Mouse (Mus musculus) forebrain, embryonic 11.5 days (tissue): ENCODE measurements around the gene Gm11060. TPM values are rescaled to one million over a fixed set of nuclear protein-coding genes. Genes with fewer than 3 reads are reported as not detected.

Source experiments
- ATAC-seq: fragments of 200-750 bp; cut with Nextera tagmentation; replicated peaks from 2 replicates; pipeline ENCODE4 v1.8.0; 2017; ENCODE audit warnings: moderate TSS enrichment; ENCODE audit not compliant: low FRiP score
- DNase-seq: peaks from one replicate; pipeline ENCODE4 v3.0.0-alpha.2; 2017; ENCODE audit warnings: low spot score
- H3K27ac ChIP-seq: fragments of 300-500 bp; sonication (generic); 2 replicates; pipeline ENCODE4 v1.5.1; 2014; ENCODE audit warnings: low read depth, low read length
- H3K27me3 ChIP-seq: fragments of 300-500 bp; sonication (generic); 2 replicates; pipeline ENCODE4 v1.6.1; 2014; ENCODE audit warnings: mild to moderate bottlenecking, low read length, mixed read lengths; ENCODE audit not compliant: control insufficient read depth, insufficient read depth
- H3K36me3 ChIP-seq: fragments of 300-500 bp; sonication (generic); 2 replicates; pipeline ENCODE4 v1.6.1; 2014; ENCODE audit warnings: mild to moderate bottlenecking, low read length, moderate library complexity, mixed read lengths; ENCODE audit not compliant: control insufficient read depth, insufficient read depth
- H3K4me1 ChIP-seq: fragments of 300-500 bp; sonication (generic); replicated peaks from 2 replicates; pipeline ENCODE4 v1.6.1; 2014; ENCODE audit warnings: low read length, mixed read lengths; ENCODE audit not compliant: control insufficient read depth, insufficient read depth
- H3K4me2 ChIP-seq: fragments of 300-500 bp; sonication (generic); 2 replicates; pipeline ENCODE4 v1.6.1; 2014; ENCODE audit warnings: low read depth, mild to moderate bottlenecking, low read length, moderate library complexity, mixed read lengths; ENCODE audit not compliant: severe bottlenecking
- H3K4me3 ChIP-seq: fragments of 300-500 bp; sonication (generic); 2 replicates; pipeline ENCODE4 v1.5.1; 2014; ENCODE audit warnings: low read depth, low read length
- H3K9ac ChIP-seq: fragments of 300-500 bp; sonication (generic); 2 replicates; pipeline ENCODE4 v1.6.1; 2014; ENCODE audit warnings: low read length
- H3K9me3 ChIP-seq: fragments of 300-500 bp; sonication (generic); 2 replicates; pipeline ENCODE4 v1.6.1; 2016; ENCODE audit warnings: low read length, mixed read lengths; ENCODE audit not compliant: control insufficient read depth
- WGBS: fragments of 180-500 bp; shearing (Covaris S2); extraction: QIAGEN DNeasy Blood & Tissue Kit; methylation state at CpG from one replicate; pipeline ENCODE4 v1.1.7; 2014; 5-methylcytosine and 5-hydroxymethylcytosine counted together
- polyA plus RNA-seq: library from polyadenylated mRNA; unstranded; fragments of >200 nt; fragmentation: Nextera tagmentation; extraction: Ambion mirVana; gene quantifications from 2 replicates; pipeline ENCODE4 v1.2.1, GENCODE M21; 2014

Gene Gm11060
- polyA plus RNA-seq, 1 experiment from 2014 or later: not detected

- H3K4me2 ChIP-seq: no peak overlapping the region
- peaks cover 97% of the 10 kb centered on the region for H3K27me3 ChIP-seq
- no peaks in the 10 kb centered on the region for H3K9me3 ChIP-seq
- H3K9ac ChIP-seq: no peak overlapping the region
- peaks cover 9% of the 10 kb centered on the region for H3K4me1 ChIP-seq
- DNase-seq: peak; percentile 66
- under 1% methylated on average over 32 of the region's 32 CpGs for WGBS
- H3K4me3 ChIP-seq: no peak overlapping the region
- H3K27ac ChIP-seq: no peak overlapping the region
- ATAC-seq: no peak
- no peaks in the 10 kb centered on the region for H3K36me3 ChIP-seq
Observed at GRCm38 (mm10) chr2:105130351-105131060, 38.7 kb downstream of the Gm11060 start.

DNA sequence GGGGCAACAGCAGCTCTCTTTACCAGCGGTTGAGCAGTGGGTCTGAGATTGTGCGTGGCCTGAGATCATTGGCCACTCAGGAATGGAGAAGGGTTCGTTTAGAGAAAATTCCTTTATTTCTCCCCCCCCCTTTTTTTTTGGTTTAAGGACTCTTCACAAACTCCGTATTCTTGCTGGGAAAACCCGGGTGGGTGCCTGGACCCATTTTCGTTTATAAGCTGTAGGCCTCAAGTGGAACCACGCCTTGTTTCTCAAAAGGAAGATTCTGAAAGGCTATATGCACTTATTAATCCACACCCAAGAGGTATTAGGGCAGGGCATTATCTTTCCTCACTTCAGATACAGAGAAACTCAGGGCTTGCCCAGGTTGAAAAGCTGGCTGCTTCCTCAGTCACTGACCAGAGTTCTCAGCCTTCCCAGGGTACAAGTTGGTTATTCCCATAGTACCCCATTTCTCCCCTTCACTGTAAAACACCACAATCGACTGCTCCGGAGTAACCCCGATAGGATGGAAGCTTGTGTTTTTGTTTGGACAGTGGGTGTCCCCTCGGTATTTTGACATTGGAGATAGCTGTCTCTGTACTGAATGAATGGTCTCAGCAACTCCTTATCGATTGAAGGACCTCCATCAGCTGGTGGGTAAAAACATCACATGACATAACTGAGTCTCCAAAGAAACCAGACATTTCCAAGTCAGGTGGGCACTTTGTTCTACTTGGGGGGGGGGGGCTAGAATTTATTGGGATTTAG is 39.4 kb downstream of the Gm11060 start:
- no peak for ATAC-seq

GRCm38 (mm10) chr2:105131811-105132100 is 39.9 kb downstream of the Gm11060 start:
- Histone ChIP-seq H3K4me2 (no peak overlapping the region), H3K27ac (no peak overlapping the region), H3K36me3 (no peaks in the 10 kb centered on the region), H3K27me3 (peaks cover 96% of the 10 kb centered on the region), H3K9me3 (no peaks in the 10 kb centered on the region), H3K4me1 (peaks cover 5% of the 10 kb centered on the region), H3K9ac (no peak overlapping the region), H3K4me3 (no peak overlapping the region)
- WGBS: 5% methylated on average over 2 of the region's 2 CpGs
- DNase-seq (no peak), ATAC-seq (no peak)

More for the DNA sequence above, 39.4 kb downstream of the Gm11060 start:
- no peak overlapping the region for H3K4me3 ChIP-seq
- no peak for DNase-seq
- H3K9ac ChIP-seq: no peak overlapping the region
- no peaks in the 10 kb centered on the region for H3K36me3 ChIP-seq
- H3K27ac ChIP-seq: no peak overlapping the region
- 3% methylated on average over 12 of the region's 12 CpGs for WGBS
- H3K27me3 ChIP-seq: peaks cover 96% of the 10 kb centered on the region
- no peaks in the 10 kb centered on the region for H3K9me3 ChIP-seq
- H3K4me1 ChIP-seq: peaks cover 9% of the 10 kb centered on the region
- H3K4me2 ChIP-seq: no peak overlapping the region

DNA sequence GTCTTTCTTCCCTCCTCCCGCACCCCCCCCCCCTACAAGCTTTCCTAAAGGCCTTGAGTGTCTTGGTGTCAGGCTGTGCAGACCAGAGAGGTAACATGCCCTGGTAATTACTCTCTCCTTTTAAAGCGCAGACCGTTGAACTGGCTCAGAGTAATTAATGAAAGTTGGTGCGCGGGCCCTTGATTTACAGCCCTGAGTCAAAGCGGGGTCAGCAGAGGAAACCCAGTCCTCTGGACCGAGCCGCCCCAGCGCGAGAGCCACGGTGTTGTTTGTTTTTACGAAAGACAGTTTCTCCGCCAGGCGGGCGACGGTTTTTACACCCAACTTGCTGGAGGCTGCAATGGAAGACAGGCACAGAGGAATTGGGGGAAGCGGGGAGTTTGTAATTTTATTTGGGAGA is 40.5 kb downstream of the Gm11060 start:
- Histone ChIP-seq H3K9me3 (no peaks in the 10 kb centered on the region), H3K4me2 (no peak overlapping the region), H3K9ac (no peak overlapping the region), H3K27me3 (peaks cover 95% of the 10 kb centered on the region), H3K36me3 (no peaks in the 10 kb centered on the region), H3K4me3 (no peak overlapping the region), H3K4me1 (peaks cover under 1% of the 10 kb centered on the region), H3K27ac (no peak overlapping the region)
- under 1% methylated on average over 17 of the region's 17 CpGs for WGBS
- ATAC-seq (no peak), DNase-seq (no peak)

DNA sequence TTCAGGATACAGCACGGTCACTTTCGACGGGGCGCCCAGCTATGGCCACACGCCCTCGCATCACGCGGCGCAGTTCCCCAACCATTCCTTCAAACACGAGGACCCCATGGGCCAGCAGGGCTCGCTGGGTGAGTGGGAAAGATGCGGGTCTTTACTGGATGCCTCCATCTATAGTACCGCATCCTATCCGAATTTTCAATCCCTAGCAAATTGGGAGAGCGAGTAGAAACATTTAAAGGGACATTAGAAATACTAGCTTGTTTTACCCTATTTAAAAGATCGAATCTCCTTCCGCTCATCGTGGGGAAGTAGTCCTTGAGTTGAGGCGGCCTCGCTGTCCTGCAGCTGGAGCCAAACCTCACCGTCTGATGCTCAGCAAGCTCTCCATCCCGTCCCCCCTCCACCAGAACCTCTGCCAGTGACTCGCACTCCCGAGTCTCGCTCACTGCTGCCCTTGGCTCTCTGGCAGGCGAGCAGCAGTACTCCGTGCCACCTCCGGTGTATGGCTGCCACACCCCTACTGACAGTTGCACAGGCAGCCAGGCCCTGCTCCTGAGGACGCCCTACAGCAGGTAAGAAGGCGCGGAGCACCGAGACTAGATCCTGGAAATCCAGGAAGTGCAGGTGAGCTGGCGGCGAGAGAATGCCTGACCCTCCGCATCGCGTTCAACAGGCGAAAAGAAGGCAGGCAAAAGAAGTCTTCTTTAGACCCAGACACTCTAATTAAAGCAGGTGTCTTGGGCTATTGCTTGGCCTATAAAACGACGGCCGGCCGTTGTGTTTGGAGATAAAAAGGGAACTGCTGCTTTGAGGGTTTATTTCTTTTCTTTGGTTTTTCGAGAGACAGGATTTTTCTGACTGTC is 41.3 kb downstream of the Gm11060 start:
- Histone ChIP-seq H3K9me3 (no peaks in the 10 kb centered on the region), H3K4me1 (no peaks in the 10 kb centered on the region; the same call in 1 of the 2 replicates), H3K4me3 (no peak overlapping the region), H3K4me2 (no peak overlapping the region), H3K27ac (no peak overlapping the region), H3K27me3 (peaks cover 87% of the 10 kb centered on the region), H3K36me3 (no peaks in the 10 kb centered on the region), H3K9ac (no peak overlapping the region)
- DNase-seq (peak; percentile 65), ATAC-seq (no peak)
- under 1% methylated on average over 43 of the region's 43 CpGs for WGBS

- H3K27ac ChIP-seq: no peak overlapping the region
- no peak overlapping the region for H3K4me3 ChIP-seq
- no peak overlapping the region for H3K9ac ChIP-seq
- no peak overlapping the region for H3K4me2 ChIP-seq
- peaks cover 77% of the 10 kb centered on the region for H3K27me3 ChIP-seq
- WGBS: 1% methylated on average over 19 of the region's 19 CpGs
- ATAC-seq: 0 out of 2 replicates have a peak, but pooled peaks have one; percentile 45
- H3K36me3 ChIP-seq: no peaks in the 10 kb centered on the region
- H3K9me3 ChIP-seq: no peaks in the 10 kb centered on the region
- no peaks in the 10 kb centered on the region; the same call in 1 of the 2 replicates for H3K4me1 ChIP-seq
- no peak for DNase-seq
Observed at GRCm38 (mm10) chr2:105134296-105134695, 42.5 kb downstream of the Gm11060 start.

DNA sequence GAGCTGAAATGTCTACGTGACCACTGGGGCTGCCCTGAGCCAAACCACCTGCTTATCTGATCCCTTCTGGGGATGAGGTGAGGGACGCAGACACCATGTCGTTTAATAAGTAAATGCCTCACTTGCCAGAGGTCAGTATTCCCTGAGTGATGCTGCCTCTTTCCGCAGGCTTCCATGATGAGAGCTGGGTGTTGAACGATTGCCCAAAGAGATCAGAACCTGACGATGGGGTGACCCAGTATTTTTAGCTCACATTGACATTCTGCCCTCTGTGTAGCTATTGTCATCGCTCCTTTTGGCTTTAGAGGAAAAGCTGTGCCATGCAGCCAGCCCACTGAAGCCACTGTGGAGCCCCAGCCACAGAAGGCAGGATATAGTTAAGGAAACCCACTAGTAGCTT is 47.7 kb downstream of the Gm11060 start:
- H3K4me2 ChIP-seq: no peak overlapping the region
- WGBS: 87% methylated on average over 7 of the region's 7 CpGs
- H3K27me3 ChIP-seq: peaks cover 26% of the 10 kb centered on the region
- ATAC-seq (no peak), DNase-seq (no peak)
- H3K4me1 ChIP-seq: 0 out of 2 replicates have a peak, but pooled peaks cover 4% of the 10 kb centered on the region
- no peaks in the 10 kb centered on the region for H3K36me3 ChIP-seq
- no peak overlapping the region for H3K9ac ChIP-seq
- no peaks in the 10 kb centered on the region for H3K9me3 ChIP-seq
- no peak overlapping the region for H3K27ac ChIP-seq
- H3K4me3 ChIP-seq: no peak overlapping the region

- Histone ChIP-seq H3K27me3 (peaks cover 8% of the 10 kb centered on the region), H3K4me3 (no peak overlapping the region), H3K9ac (no peak overlapping the region), H3K4me1 (0 out of 2 replicates have a peak, but pooled peaks cover 4% of the 10 kb centered on the region), H3K36me3 (no peaks in the 10 kb centered on the region), H3K4me2 (no peak overlapping the region), H3K9me3 (no peaks in the 10 kb centered on the region), H3K27ac (no peak overlapping the region)
- ATAC-seq (no peak), DNase-seq (no peak)
- WGBS: 28% methylated on average over 7 of the region's 7 CpGs
Observed at GRCm38 (mm10) chr2:105141371-105141770, 49.6 kb downstream of the Gm11060 start.
